Mouse (Mus musculus): ENCODE measurements around the gene Cux2.

GRCm38 (mm10) chr5:121919216-121919615, 130.7 kb downstream of the Cux2 start:
- TF ChIP-seq POLR2A (IDR thresholded peaks at IDR 0.05; ENCODE audit: low read depth, low read length) (no peak), CTCF (IDR thresholded peaks at IDR 0.05; ENCODE audit: extremely low read depth, insufficient read depth, insufficient read length, insufficient replicate concordance) (no peak)

All from spleen, adult 2 months (tissue).